Mouse (Mus musculus) cerebellum, adult 9-10 months (tissue): ENCODE measurements at regions not wholly inside any gene's neighbourhood (a gene's known extent, or its start where the extent isn't known, plus 50 kb on each side); places are given as distances from the start of the nearest gene placed in this dataset.

Source experiments
- DNase-seq: peaks from one replicate; pipeline ENCODE4 v3.0.0; 2022

GRCm38 (mm10) chr13:111979428-111980204, 170.8 kb upstream of the Map3k1 start:
- no peak for DNase-seq

GRCm38 (mm10) chr13:111980205-111980595, 171.4 kb upstream of the Map3k1 start:
- no peak for DNase-seq

GRCm38 (mm10) chr13:111981103-111981502, 172.3 kb upstream of the Map3k1 start:
- no peak for DNase-seq

- no peak for DNase-seq
Observed at GRCm38 (mm10) chr13:111982796-111983460, 174.1 kb upstream of the Map3k1 start.

GRCm38 (mm10) chr13:111984081-111984574, 175.3 kb upstream of the Map3k1 start:
- no peak for DNase-seq

GRCm38 (mm10) chr13:111985406-111985805, 176.6 kb upstream of the Map3k1 start:
- no peak for DNase-seq

- DNase-seq = no peak
Observed at GRCm38 (mm10) chr13:111986681-111987080, 177.9 kb upstream of the Map3k1 start.

- no peak for DNase-seq
Observed at GRCm38 (mm10) chr13:111987420-111987819, 178.6 kb upstream of the Map3k1 start.

GRCm38 (mm10) chr13:111990913-111991534, 182.2 kb upstream of the Map3k1 start:
- no peak for DNase-seq

- no peak for DNase-seq
Observed at GRCm38 (mm10) chr13:111992075-111992847, 183.5 kb upstream of the Map3k1 start.

GRCm38 (mm10) chr13:111994862-111995490, 186.2 kb upstream of the Map3k1 start:
- no peak for DNase-seq

GRCm38 (mm10) chr13:111995716-111996115, 186.9 kb upstream of the Map3k1 start:
- no peak for DNase-seq

GRCm38 (mm10) chr13:111996910-111997309, 188.1 kb upstream of the Map3k1 start:
- peak; percentile 72 for DNase-seq

GRCm38 (mm10) chr13:111997980-111998945, 189.5 kb upstream of the Map3k1 start:
- no peak for DNase-seq

GRCm38 (mm10) chr13:111999647-112000292, 191.0 kb upstream of the Map3k1 start:
- DNase-seq = no peak

GRCm38 (mm10) chr13:112000293-112000665, 191.5 kb upstream of the Map3k1 start:
- DNase-seq = no peak

GRCm38 (mm10) chr13:112000696-112001095, 191.9 kb upstream of the Map3k1 start:
- no peak for DNase-seq

- no peak for DNase-seq
Observed at GRCm38 (mm10) chr13:112001155-112002025, 192.6 kb upstream of the Map3k1 start.

- DNase-seq = no peak
Observed at GRCm38 (mm10) chr13:112002661-112003347, 194.0 kb upstream of the Map3k1 start.
